Mouse (Mus musculus) bone marrow macrophage, adult 2 months (primary cell): Measurements from ENCODE around the gene Uhmk1.

Source experiments
- CTCF ChIP-seq: IDR thresholded peaks from 2 replicates; pipeline ENCODE4 v1.5.1; 2012; ENCODE audit warnings: low read depth, mild to moderate bottlenecking, low read length, moderate library complexity
- POLR2A ChIP-seq: IDR thresholded peaks from 2 replicates; pipeline ENCODE4 v1.6.1; 2012; ENCODE audit warnings: mild to moderate bottlenecking, low read depth, low read length, borderline replicate concordance

DNA sequence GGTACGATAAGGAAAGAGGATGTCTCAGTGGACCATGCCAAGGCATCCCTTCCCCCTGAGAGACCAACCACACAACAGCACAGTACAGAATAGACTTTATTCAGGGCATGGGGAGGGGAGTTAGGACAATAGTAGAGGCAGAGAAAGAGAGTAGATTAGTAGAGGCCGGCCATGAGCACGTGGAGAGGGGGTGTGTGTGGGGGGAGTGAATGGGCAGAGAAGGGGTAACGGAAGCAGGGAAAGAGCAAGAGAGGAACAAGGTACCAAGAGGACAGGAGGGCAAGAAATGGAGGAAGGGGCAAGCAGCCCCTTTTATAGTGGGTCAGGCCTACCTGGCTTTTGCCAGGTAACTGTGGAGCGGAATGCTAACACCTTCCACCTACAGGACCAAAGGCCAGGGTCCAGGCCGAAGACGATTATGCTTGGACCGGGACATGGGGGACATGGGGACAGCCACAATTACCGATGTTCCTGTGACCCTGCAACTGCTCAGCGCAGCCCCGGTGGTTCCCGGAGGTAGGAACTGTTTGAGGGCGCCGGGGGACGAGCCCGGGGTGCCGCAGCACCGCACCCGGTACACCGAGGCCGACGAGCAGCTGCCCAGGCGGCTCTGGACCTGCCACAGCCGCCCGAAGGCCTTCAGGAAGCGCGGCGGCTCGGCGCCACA, 39.8 kb upstream of the Uhmk1 start:
- no peak for TF ChIP-seq POLR2A
- no peak for TF ChIP-seq CTCF
